Mouse (Mus musculus): ENCODE data around the gene Chchd5.

DNA sequence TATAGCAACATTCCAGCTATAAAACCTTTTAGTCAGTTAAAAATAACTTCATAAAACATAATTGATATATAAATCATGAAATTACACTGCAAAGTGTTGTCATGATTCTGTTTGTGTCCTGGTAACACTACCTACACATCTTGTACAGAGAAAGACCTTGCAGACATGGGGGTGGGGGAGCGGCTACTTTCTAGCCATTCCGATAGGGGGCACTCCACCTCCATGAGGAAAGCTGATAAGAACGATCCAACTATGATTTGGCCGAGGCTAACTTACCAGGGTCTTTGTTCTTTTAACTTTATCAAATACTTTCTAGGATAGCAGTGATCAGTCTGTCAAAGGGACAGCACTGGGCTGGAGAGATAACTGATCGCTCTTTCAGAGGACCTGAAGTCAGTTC, 52.0 kb downstream of the Chchd5 start:
- no peak for TF ChIP-seq POLR2A (IDR thresholded peaks at IDR 0.05; ENCODE audit: low read depth, low read length)
- TF ChIP-seq CTCF (IDR thresholded peaks at IDR 0.05; ENCODE audit: extremely low read depth, insufficient read depth, insufficient read length, insufficient replicate concordance) = no peak
